Mouse (Mus musculus) MEL (cell line): ENCODE measurements around the gene Taar7d. TPM values are rescaled to one million over a fixed set of nuclear protein-coding genes. Genes with fewer than 3 reads are reported as not detected.
"Not testable (repeated sequence)": the region's sequence is repeated elsewhere in the genome, so short reads cannot be mapped to it uniquely, and the experiment has no call there.

Experiments
- DNase-seq: peaks from one replicate; pipeline ENCODE4 v3.0.0; 2011; ENCODE audit warnings: low read depth, low spot score
- H3K27ac ChIP-seq: 2 replicates; pipeline ENCODE4 v1.5.1; 2012; ENCODE audit warnings: low read depth, mild to moderate bottlenecking, control low read depth, low read length, moderate library complexity; ENCODE audit not compliant: control insufficient read depth
- H3K27me3 ChIP-seq, 2 experiments: fragments of 150-350 bp in 1 of 2; sonication (generic) in 1 of 2; 2 replicates each; pipeline ENCODE4 v1.6.1; 2012; ENCODE audit warnings: low read length in 2 of 2, mild to moderate bottlenecking in 2 of 2, improper control_type of control experiment in 1 of 2, moderate library complexity in 1 of 2; ENCODE audit not compliant: insufficient read depth in 2 of 2, control insufficient read depth in 1 of 2
- H3K36me3 ChIP-seq, 2 experiments: 2 replicates each; pipeline ENCODE4 v1.6.1; 2012 to 2014; ENCODE audit warnings: low read length in 2 of 2, improper control_type of control experiment in 1 of 2, inconsistent platforms in 1 of 2, mild to moderate bottlenecking in 1 of 2; ENCODE audit not compliant: insufficient read depth in 2 of 2, control insufficient read depth in 1 of 2
- H3K4me1 ChIP-seq, 2 experiments: fragments of 150-350 bp in 1 of 2; sonication (generic) in 1 of 2; 2 replicates each; pipeline ENCODE4 v1.6.1; 2012; ENCODE audit warnings: low read length in 2 of 2, improper control_type of control experiment in 1 of 2, mild to moderate bottlenecking in 1 of 2; ENCODE audit not compliant: insufficient read depth in 2 of 2, control insufficient read depth in 1 of 2
- H3K4me3 ChIP-seq, 2 experiments: fragments of 150-350 bp in 1 of 2; sonication (generic) in 1 of 2; 2 replicates each; pipeline ENCODE4 v1.5.1; 2012; ENCODE audit warnings: low read depth in 2 of 2, low read length in 2 of 2, mild to moderate bottlenecking in 2 of 2, moderate library complexity in 2 of 2, control low read depth in 1 of 2, improper control_type of control experiment in 1 of 2; ENCODE audit not compliant: control insufficient read depth in 1 of 2, insufficient read depth in 1 of 2
- H3K79me2 ChIP-seq: 2 replicates; pipeline ENCODE4 v1.6.1; 2012; ENCODE audit warnings: mild to moderate bottlenecking, low read length, moderate library complexity; ENCODE audit not compliant: control insufficient read depth, poor library complexity, insufficient read depth
- H3K9ac ChIP-seq: 2 replicates; pipeline ENCODE4 v1.6.1; 2012; ENCODE audit warnings: low read depth, mild to moderate bottlenecking, control low read depth, low read length, moderate library complexity; ENCODE audit not compliant: control insufficient read depth, poor library complexity, severe bottlenecking
- H3K9me3 ChIP-seq: fragments of 150-350 bp; sonication (generic); replicated peaks from 2 replicates; pipeline ENCODE4 v1.6.1; 2012; ENCODE audit warnings: mild to moderate bottlenecking, low read length, improper control_type of control experiment, moderate library complexity; ENCODE audit not compliant: insufficient read depth
- BHLHE40 ChIP-seq: IDR thresholded peaks from 2 replicates; pipeline ENCODE4 v1.6.1; 2012; ENCODE audit warnings: low read depth, mild to moderate bottlenecking, inconsistent platforms, low read length, improper control_type of control experiment, borderline replicate concordance
- CHD2 ChIP-seq: IDR thresholded peaks from 2 replicates; pipeline ENCODE4 v1.6.1; 2011; ENCODE audit warnings: low read length, improper control_type of control experiment
- GATA1 ChIP-seq: IDR thresholded peaks from 2 replicates; pipeline ENCODE4 v1.6.1; 2011; ENCODE audit warnings: low read depth, low read length, improper control_type of control experiment
- HCFC1 ChIP-seq: IDR thresholded peaks from 2 replicates; pipeline ENCODE4 v1.6.1; 2012; ENCODE audit warnings: low read depth, mild to moderate bottlenecking, inconsistent platforms, low read length, improper control_type of control experiment, moderate library complexity
- KAT2A ChIP-seq: conservative IDR thresholded peaks from 2 replicates; pipeline ENCODE4 v1.6.1; 2012; ENCODE audit warnings: low read depth, low read length, improper control_type of control experiment, inconsistent platforms
- MAZ ChIP-seq: IDR thresholded peaks from 2 replicates; pipeline ENCODE4 v1.6.1; 2012; ENCODE audit warnings: low read depth, mild to moderate bottlenecking, inconsistent platforms, low read length, improper control_type of control experiment
- MYB ChIP-seq: IDR thresholded peaks from 2 replicates; pipeline ENCODE4 v1.6.1; 2011; ENCODE audit warnings: mild to moderate bottlenecking, low read depth, low read length, improper control_type of control experiment
- MYC ChIP-seq: IDR thresholded peaks from 2 replicates; pipeline ENCODE4 v1.6.1; 2011; ENCODE audit warnings: low read depth, mild to moderate bottlenecking, low read length, improper control_type of control experiment, moderate library complexity
- NRF1 ChIP-seq: IDR thresholded peaks from 2 replicates; pipeline ENCODE4 v1.6.1; 2014; ENCODE audit warnings: low read depth, mild to moderate bottlenecking, inconsistent platforms, low read length, improper control_type of control experiment, moderate library complexity; ENCODE audit not compliant: poor library complexity, insufficient read depth, severe bottlenecking
- POLR2AphosphoS5 ChIP-seq: IDR thresholded peaks from 2 replicates; pipeline ENCODE4 v1.6.1; 2012; ENCODE audit warnings: low read depth, borderline replicate concordance, mild to moderate bottlenecking, inconsistent platforms, low read length, moderate library complexity, mixed read lengths
- TCF12 ChIP-seq: IDR thresholded peaks from 2 replicates; pipeline ENCODE4 v1.6.1; 2014; ENCODE audit warnings: low read depth, mild to moderate bottlenecking, inconsistent platforms, low read length, improper control_type of control experiment, moderate library complexity
- ZKSCAN1 ChIP-seq: IDR thresholded peaks from 2 replicates; pipeline ENCODE4 v1.6.1; 2012; ENCODE audit warnings: low read depth, mild to moderate bottlenecking, inconsistent platforms, low read length, improper control_type of control experiment, moderate library complexity
- ZMIZ1 ChIP-seq: IDR thresholded peaks from 2 replicates; pipeline ENCODE4 v1.6.1; 2012; ENCODE audit warnings: low read depth, mild to moderate bottlenecking, inconsistent platforms, low read length, improper control_type of control experiment, moderate library complexity
- polyA plus RNA-seq, 2 experiments: library from polyadenylated mRNA; stranded (reverse) in 1 of 2; unstranded in 1 of 2; fragments of >175 nt in 1 of 2; fragments of >200 nt in 1 of 2; gene quantifications; 2 replicates each; pipeline versions ENCODE4 v1.2.1 to v1.2.4; 2012; ENCODE audit warnings: low replicate concordance in 2 of 2, low read depth in 1 of 2; ENCODE audit not compliant: insufficient read length in 2 of 2, insufficient read depth in 1 of 2, missing spikeins in 1 of 2
- total RNA-seq: library from RNA; depleted of rRNA; stranded (reverse); fragments of 300-350 nt; gene quantifications from 2 replicates; pipeline ENCODE4 v1.2.3, GENCODE M21; 2012; rRNA removed

The Taar7d gene
- total and polyA plus RNA-seq, 3 experiments, result not detected

GRCm38 (mm10) chr10:24058986-24059385, 32.0 kb downstream of the Taar7d start:
- no peak overlapping the region for H3K4me3 ChIP-seq
- no peaks in the 10 kb centered on the region for H3K27me3 ChIP-seq
- H3K4me1 ChIP-seq, result no peaks in the 10 kb centered on the region
- no peak for DNase-seq
- no peaks in the 10 kb centered on the region for H3K36me3 ChIP-seq
- no peak overlapping the region for H3K9ac ChIP-seq
- no peaks in the 10 kb centered on the region for H3K9me3 ChIP-seq
- H3K79me2 ChIP-seq, result no peaks in the 10 kb centered on the region
- TF ChIP-seq ZKSCAN1 (no peak), GATA1 (no peak), POLR2AphosphoS5 (no peak), ZMIZ1 (no peak), NRF1 (no peak), MYC (no peak), TCF12 (no peak), CHD2 (no peak), MYB (no peak), HCFC1 (no peak), KAT2A (no peak), BHLHE40 (no peak), MAZ (no peak)
- H3K27ac ChIP-seq, result no peak overlapping the region

DNA sequence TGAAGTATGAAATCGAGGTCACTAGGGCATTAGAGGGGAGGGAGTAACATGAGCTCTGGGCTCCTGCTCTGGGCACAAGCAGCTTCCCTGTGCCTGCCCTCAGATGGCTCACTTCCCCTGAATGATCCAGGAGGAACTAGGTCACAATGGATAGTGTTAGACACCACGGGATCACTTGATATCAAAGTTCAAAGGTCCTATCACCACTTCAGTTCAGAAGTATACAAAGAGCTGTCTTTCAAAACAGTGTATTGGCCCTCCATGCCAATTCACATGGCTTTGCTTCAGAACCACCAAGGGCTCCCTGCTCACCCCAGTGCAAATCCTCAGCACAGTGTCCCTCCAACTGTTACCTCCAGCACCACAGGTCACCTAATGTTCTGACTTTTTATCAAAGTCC, 47.7 kb downstream of the Taar7d start:
- H3K4me3 ChIP-seq, H3K27ac ChIP-seq, H3K27me3 ChIP-seq, H3K9me3 ChIP-seq, H3K9ac ChIP-seq, H3K79me2 ChIP-seq, DNase-seq, H3K36me3 ChIP-seq, H3K4me1 ChIP-seq: not testable (repeated sequence)

GRCm38 (mm10) chr10:24076200-24076599, 49.2 kb downstream of the Taar7d start, which contains the start of gene Taar8a:
Gene Taar8a, plus strand, starts transcription at chr10:24076500.
- not testable (repeated sequence) for H3K27ac ChIP-seq, DNase-seq, H3K9me3 ChIP-seq, H3K27me3 ChIP-seq, H3K4me1 ChIP-seq, H3K36me3 ChIP-seq, H3K79me2 ChIP-seq, H3K4me3 ChIP-seq, H3K9ac ChIP-seq

Other genes with a start within 250 kb of the Taar7d start
- 5,370 and 5,608 TPM in 2 replicates for gene Rps12, start 239.9 kb upstream of the Taar7d start, total RNA-seq
- gene Rps12, start 239.9 kb upstream of the Taar7d start, polyA plus RNA-seq, result 1,000 to 10,000 TPM in 1 of 2 experiments, 100 to 1,000 TPM in 1; 135 to 1,493 TPM
- gene Slc18b1, start 230.2 kb upstream of the Taar7d start, total RNA-seq, result not detected in 2 replicates
- gene Slc18b1, start 230.2 kb upstream of the Taar7d start, polyA plus RNA-seq, result not detected
- gene Vnn3, start 175.8 kb upstream of the Taar7d start, total RNA-seq, result not detected in 2 replicates
- gene Vnn3, start 175.8 kb upstream of the Taar7d start, polyA plus RNA-seq, result not detected
- gene Vnn1, start 132.5 kb upstream of the Taar7d start, total RNA-seq, result not detected in 2 replicates
- not detected for gene Vnn1, start 132.5 kb upstream of the Taar7d start, polyA plus RNA-seq
- not detected in 2 replicates for gene Taar1, start 106.9 kb upstream of the Taar7d start, total RNA-seq
- gene Taar1, start 106.9 kb upstream of the Taar7d start, polyA plus RNA-seq, result not detected
- gene Taar2, start 88.7 kb upstream of the Taar7d start, total RNA-seq, result not detected in 2 replicates
- not detected for gene Taar2, start 88.7 kb upstream of the Taar7d start, polyA plus RNA-seq
- not detected in 2 replicates for gene Taar3, start 77.7 kb upstream of the Taar7d start, total RNA-seq
- gene Taar3, start 77.7 kb upstream of the Taar7d start, polyA plus RNA-seq, result not detected
- gene Taar4, start 66.7 kb upstream of the Taar7d start, total RNA-seq, result not detected in 2 replicates
- not detected for gene Taar4, start 66.7 kb upstream of the Taar7d start, polyA plus RNA-seq
- gene Taar5, start 56.5 kb upstream of the Taar7d start, total RNA-seq, result not detected in 2 replicates
- not detected for gene Taar5, start 56.5 kb upstream of the Taar7d start, polyA plus RNA-seq
- gene Taar6, start 41.6 kb upstream of the Taar7d start, total RNA-seq, result not detected in 2 replicates
- not detected for gene Taar6, start 41.6 kb upstream of the Taar7d start, polyA plus RNA-seq
- gene Taar7a, start 33.7 kb upstream of the Taar7d start, total RNA-seq, result not detected in 2 replicates
- gene Taar7a, start 33.7 kb upstream of the Taar7d start, polyA plus RNA-seq, result not detected
- gene Taar7b, start 27.3 kb upstream of the Taar7d start, total RNA-seq, result not detected in 2 replicates
- not detected for gene Taar7b, start 27.3 kb upstream of the Taar7d start, polyA plus RNA-seq
- not detected in 2 replicates for gene Taar7e, start 10.4 kb downstream of the Taar7d start, total RNA-seq
- gene Taar7e, start 10.4 kb downstream of the Taar7d start, polyA plus RNA-seq, result not detected
- gene Taar7f, start 22.3 kb downstream of the Taar7d start, total RNA-seq, result not detected in 2 replicates
- gene Taar7f, start 22.3 kb downstream of the Taar7d start, polyA plus RNA-seq, result not detected
- not detected in 2 replicates for gene Taar8a, start 49.3 kb downstream of the Taar7d start, total RNA-seq
- not detected for gene Taar8a, start 49.3 kb downstream of the Taar7d start, polyA plus RNA-seq
- not detected in 2 replicates for gene Taar8b, start 65.1 kb downstream of the Taar7d start, total RNA-seq
- not detected for gene Taar8b, start 65.1 kb downstream of the Taar7d start, polyA plus RNA-seq
- gene Taar8c, start 74.7 kb downstream of the Taar7d start, total RNA-seq, result not detected in 2 replicates
- not detected for gene Taar8c, start 74.7 kb downstream of the Taar7d start, polyA plus RNA-seq
- gene Taar9, start 82.3 kb downstream of the Taar7d start, total RNA-seq, result not detected in 2 replicates
- not detected for gene Taar9, start 82.3 kb downstream of the Taar7d start, polyA plus RNA-seq
- gene Stx7, start 122.1 kb downstream of the Taar7d start, total RNA-seq, result 32.6 and 36.1 TPM in 2 replicates
- 10 to 100 TPM in 1 of 2 experiments, not detected in 1; 37.7 TPM for gene Stx7, start 122.1 kb downstream of the Taar7d start, polyA plus RNA-seq
- gene Moxd1, start 196.3 kb downstream of the Taar7d start, total RNA-seq, result not detected in 2 replicates
- not detected for gene Moxd1, start 196.3 kb downstream of the Taar7d start, polyA plus RNA-seq